Mouse (Mus musculus): ENCODE data around the gene Cabcoco1.

Cabcoco1 gene

DNA sequence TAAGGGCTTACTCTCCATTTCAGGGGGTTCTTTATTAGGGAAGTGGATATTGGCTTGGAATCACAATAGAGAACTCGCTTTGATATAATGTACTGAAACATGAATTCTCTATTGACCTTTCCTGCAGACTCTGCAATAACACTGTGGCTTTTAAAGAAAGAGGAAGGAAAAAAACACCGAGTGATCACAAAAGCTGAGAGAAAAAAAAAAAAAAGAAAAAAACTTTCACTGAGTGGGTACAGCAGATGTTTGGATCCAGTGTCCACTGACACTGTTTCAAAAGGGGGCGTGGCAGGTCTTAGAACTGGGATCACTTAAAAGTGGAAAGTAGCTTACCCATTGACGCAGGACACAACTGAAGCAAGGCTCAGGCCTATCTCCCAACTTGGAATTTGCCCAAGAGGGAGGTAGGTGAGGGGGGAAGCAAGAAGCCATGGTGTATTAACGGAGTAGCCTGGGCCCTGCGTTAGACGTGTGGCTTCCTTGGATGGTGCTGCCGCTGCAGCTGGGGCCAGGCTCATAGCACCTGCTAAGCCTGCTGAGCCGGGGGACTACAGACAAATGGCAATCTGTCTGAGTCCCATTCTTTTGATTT is 107.6 kb downstream of the Cabcoco1 start:
- DNase-seq, result peak; percentile 68

DNA sequence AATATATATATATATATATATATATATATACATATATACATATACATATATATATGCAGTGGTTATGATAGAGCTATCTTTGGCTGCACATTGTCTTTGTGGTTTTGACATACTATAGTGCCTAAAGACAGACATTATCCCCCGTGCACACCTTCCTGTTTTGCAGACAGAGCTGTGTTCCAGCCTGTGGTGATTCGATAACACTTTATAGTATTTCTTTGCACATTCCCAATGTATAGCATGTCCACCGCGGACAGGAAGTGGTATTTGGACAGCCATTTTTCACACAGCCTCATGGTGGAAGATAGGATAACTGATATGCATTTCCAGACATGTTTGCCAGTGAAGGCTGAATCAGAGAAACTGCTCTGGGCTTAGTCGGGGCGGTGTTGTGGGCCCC is 110.3 kb downstream of the Cabcoco1 start:
- peak; percentile 54 for DNase-seq

DNA sequence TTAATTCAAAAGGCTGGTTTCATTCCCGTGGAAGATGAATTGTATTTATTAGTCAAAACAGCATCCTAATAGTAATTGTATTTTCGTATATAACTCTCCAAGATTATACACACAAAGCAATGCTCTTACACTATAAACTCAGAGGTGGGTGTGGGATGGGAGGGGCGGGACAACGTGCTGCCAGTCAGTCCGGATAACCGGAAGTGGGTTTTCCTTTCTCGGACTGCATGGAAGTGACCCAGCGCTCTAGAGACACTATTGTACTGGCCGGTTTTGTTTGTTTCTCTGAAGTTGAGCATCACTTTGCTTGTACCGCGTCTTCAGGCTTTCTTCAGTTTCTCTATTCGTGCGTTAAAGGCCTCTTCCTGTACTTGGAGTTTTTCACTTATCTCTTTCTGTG is 110.8 kb downstream of the Cabcoco1 start:
- peak; percentile 18 for DNase-seq

DNA sequence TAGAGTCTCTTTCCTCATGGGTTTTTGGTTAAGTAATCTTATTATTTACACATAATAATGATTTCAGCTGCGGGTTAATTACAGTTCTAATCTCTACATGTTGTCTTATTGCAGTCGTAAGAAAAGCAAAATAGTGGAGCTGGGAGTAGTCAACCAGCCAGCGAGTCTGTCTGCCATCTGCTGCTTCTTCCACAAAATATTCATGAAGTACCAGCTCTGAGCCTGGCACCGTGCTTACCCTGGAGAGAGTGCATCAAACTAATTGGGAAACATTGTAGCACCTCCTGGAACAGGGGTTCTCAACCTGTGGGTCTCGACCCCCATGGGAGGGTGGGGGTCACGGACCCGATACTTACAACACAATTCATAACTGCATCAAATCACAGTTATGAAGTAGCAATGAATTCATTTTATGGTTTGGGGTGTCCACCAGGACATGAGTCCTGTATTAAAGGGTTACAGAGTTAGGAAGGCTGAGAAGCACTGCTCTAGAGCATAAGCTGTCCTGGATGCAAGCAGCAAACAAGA is 121.2 kb downstream of the Cabcoco1 start:
- peak; percentile 69 for DNase-seq

DNA sequence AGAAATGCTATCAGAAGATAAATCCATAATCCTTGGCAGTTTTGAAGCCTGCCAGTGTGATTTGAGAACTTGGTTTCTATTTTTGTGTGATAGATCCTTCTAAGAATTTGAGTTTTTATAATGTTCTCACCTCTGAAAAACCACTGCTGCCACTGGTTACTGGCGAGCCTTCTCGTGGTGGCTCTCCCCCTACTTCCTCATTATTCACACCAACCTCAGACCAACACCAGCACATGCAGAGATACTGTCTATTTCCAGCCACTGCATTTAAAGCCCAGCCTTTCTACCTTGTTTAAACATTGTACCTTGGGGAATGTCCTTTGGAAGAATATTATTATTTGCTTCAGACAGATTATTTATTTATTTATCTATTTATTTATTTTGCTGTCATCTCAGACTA is 121.8 kb downstream of the Cabcoco1 start:
- peak; percentile 13 for DNase-seq

DNA sequence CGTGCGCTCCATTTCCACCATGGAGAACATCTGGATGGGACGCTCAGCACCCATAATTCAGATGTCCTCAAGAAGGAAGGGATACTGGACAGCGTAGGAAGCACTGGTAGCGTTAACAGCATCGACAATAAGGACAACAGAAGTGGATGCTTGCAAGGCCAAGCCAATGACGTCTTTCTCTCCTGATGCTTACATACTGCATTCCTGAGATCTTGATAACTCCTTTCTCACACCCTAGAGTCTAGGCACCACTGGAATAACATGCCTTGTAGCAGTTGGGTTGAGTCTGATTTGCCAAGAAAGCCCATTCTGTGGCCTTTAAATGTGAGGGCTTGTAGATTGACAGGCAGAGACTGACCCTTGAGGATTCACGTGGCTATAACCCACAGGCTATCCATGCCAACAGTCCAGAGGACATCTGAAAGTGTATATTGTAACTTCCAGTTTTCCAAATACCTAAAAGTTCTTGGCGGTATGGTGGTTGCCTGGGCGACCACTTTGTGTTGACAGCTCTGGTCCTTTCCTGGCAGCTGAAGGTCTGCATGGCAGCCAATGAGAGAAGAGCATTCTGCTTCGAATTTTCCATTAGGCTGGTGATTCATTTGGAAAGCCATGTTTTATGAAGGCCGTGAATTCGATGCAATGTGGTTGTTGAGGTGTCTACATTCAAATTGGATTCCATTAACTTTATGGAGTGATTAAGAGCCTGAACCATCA is 124.5 kb downstream of the Cabcoco1 start:
- peak; percentile 59 for DNase-seq

DNA sequence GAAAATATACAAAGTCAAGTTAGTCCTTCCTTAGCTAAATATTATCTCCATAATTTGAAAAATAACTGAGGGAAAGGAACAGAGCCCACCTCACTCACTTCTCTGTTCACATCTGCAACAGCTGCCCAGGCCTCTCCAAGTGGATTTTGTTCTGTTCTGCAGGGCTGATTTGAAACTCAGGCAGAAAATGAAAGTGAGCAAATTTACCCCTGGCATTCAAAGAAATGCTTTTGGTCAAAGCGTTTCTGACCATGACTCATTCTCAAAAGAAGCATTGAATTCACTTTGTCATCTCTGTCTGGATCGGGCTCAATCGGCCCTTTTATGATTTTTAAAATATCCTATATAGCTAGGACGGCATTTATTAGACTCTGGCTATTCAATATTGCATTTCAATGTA is 135.8 kb downstream of the Cabcoco1 start:
- DNase-seq, result peak; percentile 22

DNA sequence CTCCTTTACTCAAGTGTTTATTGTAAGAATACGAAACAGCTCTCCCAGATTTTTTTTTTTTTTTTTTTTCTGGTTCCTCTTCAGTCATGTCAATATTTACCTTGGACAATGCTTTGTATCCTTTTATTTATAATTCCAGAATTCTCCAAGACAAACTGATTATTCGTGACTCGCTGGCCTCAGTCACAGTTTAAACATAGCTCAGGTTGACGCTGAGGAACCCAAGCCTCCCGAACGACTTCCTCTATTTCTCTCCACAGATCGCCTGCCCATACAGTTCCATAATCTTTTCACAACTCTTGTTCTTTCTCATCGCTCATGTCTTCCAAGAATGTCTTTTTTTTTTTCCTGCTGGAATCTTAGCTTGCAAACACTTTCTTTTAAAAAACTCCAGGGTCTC is 144.9 kb downstream of the Cabcoco1 start:
- no peak for DNase-seq

DNA sequence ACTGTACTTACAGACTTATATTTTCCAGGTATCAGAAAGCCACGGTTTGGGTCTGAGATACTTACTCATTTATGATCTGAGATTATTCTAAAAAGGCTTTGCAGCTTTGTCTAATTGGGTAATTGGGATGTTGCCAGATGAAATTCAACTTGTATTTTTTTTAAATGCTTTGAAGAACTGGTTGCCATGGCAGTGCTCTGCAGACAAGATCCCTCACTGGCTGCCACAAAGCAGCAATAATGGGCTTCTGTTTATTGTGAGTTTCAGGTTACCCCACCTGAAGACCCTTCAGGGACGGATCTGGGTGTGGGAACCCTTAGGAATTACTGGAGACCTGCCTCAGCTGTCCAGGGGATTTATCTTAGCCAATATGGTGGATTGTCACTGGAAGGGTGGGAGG is 145.6 kb downstream of the Cabcoco1 start:
- no peak for DNase-seq

DNA sequence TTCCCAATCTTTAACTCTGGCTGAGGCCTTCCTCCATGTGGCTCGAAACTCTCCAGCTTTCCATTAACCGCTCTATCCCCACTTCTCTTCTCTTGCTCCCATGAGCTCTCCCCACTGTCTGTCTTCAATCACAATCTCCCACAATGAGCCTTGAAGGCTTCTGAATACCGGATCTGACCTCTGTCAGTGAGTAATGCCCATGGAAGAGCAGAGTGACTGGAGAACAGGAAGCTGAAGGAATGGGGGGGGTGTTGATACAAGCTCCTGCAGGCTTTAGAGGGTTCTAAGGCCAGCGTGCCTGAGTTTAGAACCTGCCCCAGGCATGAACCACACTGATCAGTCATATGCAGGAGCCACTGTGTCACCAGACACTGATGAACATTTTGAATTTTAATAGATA is 150.1 kb downstream of the Cabcoco1 start:
- DNase-seq, result peak; percentile 51

DNA sequence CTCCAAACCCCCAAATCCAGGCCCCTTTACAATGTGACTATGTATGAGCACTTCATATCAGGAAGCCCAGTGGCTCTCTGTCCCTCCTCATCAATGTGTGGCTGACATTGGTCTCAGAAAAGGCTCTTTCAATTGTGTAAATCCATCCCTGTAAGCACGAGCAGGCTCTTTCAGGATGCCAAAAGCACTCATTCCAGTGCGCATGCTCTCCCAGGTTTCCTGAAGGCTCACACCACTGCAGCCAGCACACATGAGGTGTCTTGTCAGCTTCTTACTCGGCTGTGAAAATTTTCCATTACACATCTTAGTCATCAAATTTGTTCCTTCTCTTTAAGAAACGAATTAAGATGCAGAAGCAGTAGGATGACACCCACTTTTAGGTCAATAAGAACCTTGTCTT is 152.9 kb downstream of the Cabcoco1 start:
- peak; percentile 53 for DNase-seq

DNA sequence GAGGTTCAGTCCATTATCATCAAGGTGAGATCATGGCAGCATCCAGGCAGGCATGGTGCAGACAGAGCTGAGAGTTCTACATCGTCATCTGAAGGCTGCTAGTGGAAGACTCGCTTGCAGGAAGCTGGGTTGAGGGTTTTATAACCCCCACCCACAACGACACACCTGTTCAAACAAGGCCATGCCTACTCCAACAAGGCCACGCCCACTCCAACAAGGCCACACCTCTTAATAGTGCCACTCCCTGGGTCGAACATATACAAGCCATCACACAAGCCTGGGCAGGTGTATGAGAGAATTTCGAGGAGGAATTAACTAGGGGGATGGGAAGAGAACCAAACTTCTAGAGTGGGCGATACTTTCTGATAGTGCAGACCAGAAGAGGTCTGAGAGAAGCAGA is 153.6 kb downstream of the Cabcoco1 start:
- peak; percentile 68 for DNase-seq
